Mouse (Mus musculus): Measurements from ENCODE around the gene Fbxo9. TPM values are rescaled to one million over a fixed set of nuclear protein-coding genes. Genes with fewer than 3 reads are reported as not detected.

Gene Fbxo9
- total and polyA plus RNA-seq, 3 experiments = 14.3 to 24.2 (median 18.3) TPM

- no peaks in the 10 kb centered on the region for H3K27me3 ChIP-seq (replicated peaks)
- no peak overlapping the region for H3K27ac ChIP-seq (ENCODE audit: insufficient read depth, low read depth)
- H3K4me1 ChIP-seq (ENCODE audit: control insufficient read depth in 1 of 2, insufficient read depth in 2 of 2) = peaks cover 0 to 31% of the 10 kb centered on the region in 2 experiments; a peak in 2 of 4 replicates
- H3K4me3 ChIP-seq (replicated peaks in 1 of 3; ENCODE audit: low read depth in 2 of 3, low read length in 2 of 3, poor library complexity in 1 of 3) = no peak overlapping the region
- H3K79me2 ChIP-seq (replicated peaks; ENCODE audit: control insufficient read depth, extremely low read depth, insufficient read depth, poor library complexity, severe bottlenecking) = no peaks in the 10 kb centered on the region
- H3K36me3 ChIP-seq (replicated peaks in 1 of 2; ENCODE audit: control insufficient read depth in 1 of 2, insufficient read depth in 1 of 2, low read length in 1 of 2) = peaks cover 31 to 73% of the 10 kb centered on the region in 2 experiments
- TF ChIP-seq MYC (IDR thresholded peaks at IDR 0.05; ENCODE audit: low read depth, low read length) (no peak), ELF1 (IDR thresholded peaks at IDR 0.05; ENCODE audit: low read depth, low read length) (no peak), EP300 (IDR thresholded peaks at IDR 0.05; ENCODE audit: low read length) (no peak), GABPA (IDR thresholded peaks at IDR 0.05; ENCODE audit: insufficient replicate concordance, low read depth, low read length) (no peak), MAX (IDR thresholded peaks at IDR 0.05; ENCODE audit: low read length) (no peak), HCFC1 (IDR thresholded peaks at IDR 0.05; ENCODE audit: low read depth, low read length) (no peak), CTCF (conservative IDR thresholded peaks at IDR 0.05 in 1 of 2, IDR thresholded peaks at IDR 0.05 in 1 of 2; ENCODE audit: low read depth in 2 of 2, low read length in 2 of 2) (no peak), CHD2 (IDR thresholded peaks at IDR 0.05; ENCODE audit: low read length) (no peak), TCF12 (IDR thresholded peaks at IDR 0.05; ENCODE audit: low read depth, low read length) (no peak), SMC3 (IDR thresholded peaks at IDR 0.05; ENCODE audit: low read depth, low read length) (no peak), RCOR1 (conservative IDR thresholded peaks at IDR 0.05; ENCODE audit: low read depth, low read length) (no peak), ZC3H11A (IDR thresholded peaks at IDR 0.05; ENCODE audit: low read depth, low read length) (no peak), MXI1 (IDR thresholded peaks at IDR 0.05; ENCODE audit: low read depth, low read length) (no peak), MAFK (IDR thresholded peaks at IDR 0.05; ENCODE audit: insufficient replicate concordance, low read length) (no peak), BHLHE40 (IDR thresholded peaks at IDR 0.05; ENCODE audit: low read depth, low read length) (no peak), RAD21 (IDR thresholded peaks at IDR 0.05; ENCODE audit: low read depth, low read length) (no peak), CHD1 (IDR thresholded peaks at IDR 0.05; ENCODE audit: low read depth, low read length) (no peak)
- in situ Hi-C loops (cut with MboI; ENCODE audit: low pct_ligation_motif_present, low pct_unique_long_range_greater_than_20kb, low sequenced_read_pairs) = no loop called here
- DNase-seq (ENCODE audit: extremely low read depth) = no peak
- no peak overlapping the region for H3K4me2 ChIP-seq (ENCODE audit: insufficient read depth, low read depth, poor library complexity, severe bottlenecking)
- no peaks in the 10 kb centered on the region for H3K9me3 ChIP-seq (replicated peaks; ENCODE audit: low read length)
- no peak overlapping the region for H3K9ac ChIP-seq (ENCODE audit: insufficient read depth, low read depth)
- dilution Hi-C loops (cut with MboI; ENCODE audit: extremely low pct_ligation_motif_present, extremely low pct_unique_long_range_greater_than_20kb, low sequenced_read_pairs) = no loop called here
These were observed 19.9 kb downstream of the Fbxo9 start for GRCm38 (mm10) chr9:78088971-78089370.

DNA sequence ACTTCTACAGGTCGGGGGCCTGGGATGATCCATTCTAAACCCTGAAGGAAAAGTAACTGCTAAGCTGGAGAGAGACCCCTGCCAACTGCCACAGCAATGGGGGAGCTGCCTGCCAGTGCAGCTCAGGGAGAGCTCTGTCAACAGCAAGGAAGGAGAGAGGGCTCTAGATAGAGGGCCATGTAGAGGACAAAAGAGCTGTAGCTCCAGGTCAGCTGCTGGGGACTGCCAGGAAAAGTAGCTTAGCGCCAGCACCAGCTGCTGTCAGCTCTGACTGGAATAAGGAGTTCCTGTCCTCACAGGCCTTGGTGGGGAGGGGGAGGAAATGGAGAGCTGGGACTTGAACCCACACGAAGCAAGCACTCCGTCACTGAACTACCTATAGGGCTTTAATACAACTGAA, 20.3 kb downstream of the Fbxo9 start:
- Histone ChIP-seq H3K4me1 (ENCODE audit: control insufficient read depth in 1 of 2, insufficient read depth in 2 of 2) (peaks cover 0 to 34% of the 10 kb centered on the region in 2 experiments; a peak in 2 of 4 replicates), H3K9me3 (replicated peaks; ENCODE audit: low read length) (no peaks in the 10 kb centered on the region), H3K9ac (ENCODE audit: insufficient read depth, low read depth) (no peak overlapping the region), H3K27ac (ENCODE audit: insufficient read depth, low read depth) (no peak overlapping the region), H3K36me3 (replicated peaks in 1 of 2; ENCODE audit: control insufficient read depth in 1 of 2, insufficient read depth in 1 of 2, low read length in 1 of 2) (peaks cover 30 to 74% of the 10 kb centered on the region in 2 experiments), H3K79me2 (replicated peaks; ENCODE audit: control insufficient read depth, extremely low read depth, insufficient read depth, poor library complexity, severe bottlenecking) (no peaks in the 10 kb centered on the region), H3K27me3 (replicated peaks) (no peaks in the 10 kb centered on the region), H3K4me3 (replicated peaks in 1 of 3; ENCODE audit: low read depth in 2 of 3, low read length in 2 of 3, poor library complexity in 1 of 3) (no peak overlapping the region), H3K4me2 (ENCODE audit: insufficient read depth, low read depth, poor library complexity, severe bottlenecking) (no peak overlapping the region)
- TF ChIP-seq RAD21 (IDR thresholded peaks at IDR 0.05; ENCODE audit: low read depth, low read length) (no peak), SIN3A (IDR thresholded peaks at IDR 0.05; ENCODE audit: low read length) (no peak), CTCF (conservative IDR thresholded peaks at IDR 0.05 in 1 of 2, IDR thresholded peaks at IDR 0.05 in 1 of 2; ENCODE audit: low read depth in 2 of 2, low read length in 2 of 2) (no peak), JUND (conservative IDR thresholded peaks at IDR 0.05; ENCODE audit: low read depth, low read length) (no peak), RCOR1 (conservative IDR thresholded peaks at IDR 0.05; ENCODE audit: low read depth, low read length) (no peak), BHLHE40 (IDR thresholded peaks at IDR 0.05; ENCODE audit: low read depth, low read length) (no peak), SMC3 (IDR thresholded peaks at IDR 0.05; ENCODE audit: low read depth, low read length) (no peak), ZNF384 (IDR thresholded peaks at IDR 0.05; ENCODE audit: low read depth, low read length) (no peak), POLR2AphosphoS2 (IDR thresholded peaks at IDR 0.05; ENCODE audit: low read depth, low read length) (no peak), MXI1 (IDR thresholded peaks at IDR 0.05; ENCODE audit: low read depth, low read length) (no peak), IRF4 (IDR thresholded peaks at IDR 0.05; ENCODE audit: low read depth, low read length) (no peak), TCF12 (IDR thresholded peaks at IDR 0.05; ENCODE audit: low read depth, low read length) (no peak), EP300 (IDR thresholded peaks at IDR 0.05; ENCODE audit: low read length) (no peak), TBP (conservative IDR thresholded peaks at IDR 0.05; ENCODE audit: low read depth, low read length) (no peak), NELFE (IDR thresholded peaks at IDR 0.05; ENCODE audit: low read depth, low read length) (no peak), JUN (IDR thresholded peaks at IDR 0.05; ENCODE audit: insufficient read depth, low read depth, low read length) (no peak), PAX5 (IDR thresholded peaks at IDR 0.05; ENCODE audit: low read length) (no peak), MAX (IDR thresholded peaks at IDR 0.05; ENCODE audit: low read length) (no peak), GABPA (IDR thresholded peaks at IDR 0.05; ENCODE audit: insufficient replicate concordance, low read depth, low read length) (no peak), ZKSCAN1 (IDR thresholded peaks at IDR 0.05; ENCODE audit: borderline replicate concordance, low read depth, low read length) (no peak)
- dilution Hi-C loops (cut with MboI; ENCODE audit: extremely low pct_ligation_motif_present, extremely low pct_unique_long_range_greater_than_20kb, low sequenced_read_pairs) (no loop called here), in situ Hi-C loops (cut with MboI; ENCODE audit: low pct_ligation_motif_present, low pct_unique_long_range_greater_than_20kb, low sequenced_read_pairs) (no loop called here)
- DNase-seq (ENCODE audit: extremely low read depth) = no peak

All from CH12.LX (cell line).